Mouse (Mus musculus) embryonic fibroblast, embryonic 13.5 days (primary cell): ENCODE results near the gene Arhgef3.

ENCODE experiments used
- CTCF ChIP-seq: IDR thresholded peaks from 2 replicates; pipeline ENCODE4 v1.5.1; 2011; ENCODE audit warnings: mild to moderate bottlenecking, control low read depth, low read length, moderate library complexity, borderline replicate concordance; ENCODE audit not compliant: insufficient read depth
- POLR2A ChIP-seq: IDR thresholded peaks from 2 replicates; pipeline ENCODE4 v1.6.1; 2011; ENCODE audit warnings: low read depth, mild to moderate bottlenecking, control low read depth, low read length, moderate library complexity

GRCm38 (mm10) chr14:27164639-27165038 is 49.9 kb downstream of the Arhgef3 start:
- no peak for TF ChIP-seq CTCF
- no peak for TF ChIP-seq POLR2A
